Mouse (Mus musculus) heart, adult 2 months (tissue): Measurements from ENCODE around the gene Pum2.

Experiments
- CTCF ChIP-seq: fragments of 200-600 bp; IDR thresholded peaks from 2 replicates; pipeline ENCODE4 v1.8.1; 2022; ENCODE audit warnings: antibody characterized with exemption, mild to moderate bottlenecking, moderate library complexity
- EP300 ChIP-seq: fragments of 200-500 bp; IDR thresholded peaks from 2 replicates; pipeline ENCODE4 v1.6.1; 2011; ENCODE audit warnings: low read depth, low read length, control low read depth; ENCODE audit not compliant: insufficient read depth

GRCm38 (mm10) chr12:8770946-8771843 lies 97.3 kb downstream of the Pum2 start, which contains the start of gene Sdc1:
- TF ChIP-seq CTCF (peak; percentile 58), EP300 (no peak)
